Mouse (Mus musculus) C2C12 (cell line): ENCODE results near the gene Dhx37.

Source experiments
- CEBPB ChIP-seq: IDR thresholded peaks from one replicate; pipeline ENCODE4 v1.6.1; 2011; ENCODE audit warnings: low read depth, mild to moderate bottlenecking, control low read depth, moderate library complexity
- CTCF ChIP-seq: IDR thresholded peaks from one replicate; pipeline ENCODE4 v1.5.1; 2011; ENCODE audit not compliant: control insufficient read depth, insufficient read depth, insufficient read length
- FOSL1 ChIP-seq: IDR thresholded peaks from one replicate; pipeline ENCODE4 v1.8.0; 2011; ENCODE audit warnings: mild to moderate bottlenecking, low read length; ENCODE audit not compliant: poor library complexity, insufficient read depth, severe bottlenecking
- MAX ChIP-seq: IDR thresholded peaks from one replicate; pipeline ENCODE4 v1.6.1; 2011; ENCODE audit warnings: mild to moderate bottlenecking, control low read depth
- MYOG ChIP-seq: IDR thresholded peaks from one replicate; pipeline ENCODE4 v1.6.1; 2011; ENCODE audit not compliant: control insufficient read depth, insufficient read length; ENCODE audit errors: extremely low read depth
- USF1 ChIP-seq: IDR thresholded peaks from one replicate; pipeline ENCODE4 v1.6.1; 2011; ENCODE audit warnings: low read depth, mild to moderate bottlenecking, control low read depth, moderate library complexity

- TF ChIP-seq CTCF (no peak), MYOG (no peak), USF1 (no peak), MAX (no peak), CEBPB (no peak), FOSL1 (no peak)
Observed at GRCm38 (mm10) chr5:125402476-125402875, 31.4 kb downstream of the Dhx37 start.
